Comparison of ENCODE assay signal across 14 mouse cellular contexts in the genomic region with DNA sequence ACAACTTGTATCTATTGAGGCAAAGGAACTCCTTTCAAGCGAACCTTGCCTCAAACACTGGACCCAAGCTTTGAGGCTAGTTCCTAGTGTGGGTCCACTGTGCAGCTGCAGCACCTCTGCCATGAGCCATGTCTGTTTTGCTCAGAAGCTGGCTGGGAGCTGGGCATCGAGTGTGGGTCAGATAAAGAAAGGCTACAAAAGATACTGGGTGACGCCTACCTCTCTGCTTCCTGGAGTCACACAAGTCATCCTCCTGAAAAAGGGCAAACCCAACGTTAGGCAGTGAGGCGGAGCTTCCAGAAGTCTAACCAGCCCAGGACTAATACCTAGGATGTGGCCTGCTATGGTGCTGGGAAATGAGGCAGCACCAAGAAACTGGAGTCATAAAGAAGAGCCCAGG.
"Had no signal": no experiment of that assay in that cellular context is flagged by ENCODE, and none has a peak within 500 bp of the region (broad histone marks: within the 10 kb centered on the region; RNA-seq: fewer than 3 reads in every experiment).

No protein-coding gene starts in this region.

- H3K4me3 ChIP-seq: limb, embryonic 10.5 days; midbrain, embryonic 13.5 days; myocyte; neural tube, embryonic 15.5 days had no signal

- H3K9me3 ChIP-seq: limb, embryonic 10.5 days; midbrain, embryonic 13.5 days; neural tube, embryonic 15.5 days had no signal

- H3K27ac ChIP-seq: hindbrain, postnatal 0 days; kidney, postnatal 0 days; limb, embryonic 10.5 days; macrophage; midbrain, embryonic 13.5 days; neural tube, embryonic 15.5 days had no signal

- ATAC-seq: hindbrain, postnatal 0 days; midbrain, embryonic 13.5 days had no signal

- H3K27me3 ChIP-seq: midbrain, embryonic 13.5 days; neural tube, embryonic 15.5 days had no signal

- H3K9ac ChIP-seq: lung, embryonic 14.5 days; midbrain, embryonic 13.5 days; neural tube, embryonic 15.5 days had no signal

- DNase-seq: kidney, adult 11 months; kidney, adult 9 months; kidney, postnatal 36 days; lung, embryonic 14.5 days; lung, postnatal 10 days; thymus, adult 2 months; thymus, postnatal 25 days had no signal

- H3K4me2 ChIP-seq: lung, embryonic 14.5 days; midbrain, embryonic 13.5 days; neural tube, embryonic 15.5 days had no signal
